Mouse (Mus musculus) lung, adult 18-20 months (tissue): ENCODE data around the gene H2-M10.6.
A peak's percentile ranks its signal among the peaks of the same experiment; 100 is the strongest.
"Not testable (repeated sequence)": the region's sequence is repeated elsewhere in the genome, so short reads cannot be mapped to it uniquely, and the experiment has no call there.

Source experiments
- DNase-seq, 2 experiments: peaks; one replicate each; pipeline ENCODE4 v3.0.0; 2022; ENCODE audit warnings: mixed read lengths in 2 of 2

Gene H2-M10.6

GRCm38 (mm10) chr17:36811871-36812270 is at the start of gene H2-M10.6:
Gene H2-M10.6 (plus strand): TSS chr17:36812171.
- DNase-seq = no peak

- DNase-seq = no peak
These were observed 48.2 kb upstream of the H2-M10.6 start for GRCm38 (mm10) chr17:36763816-36764215.

DNA sequence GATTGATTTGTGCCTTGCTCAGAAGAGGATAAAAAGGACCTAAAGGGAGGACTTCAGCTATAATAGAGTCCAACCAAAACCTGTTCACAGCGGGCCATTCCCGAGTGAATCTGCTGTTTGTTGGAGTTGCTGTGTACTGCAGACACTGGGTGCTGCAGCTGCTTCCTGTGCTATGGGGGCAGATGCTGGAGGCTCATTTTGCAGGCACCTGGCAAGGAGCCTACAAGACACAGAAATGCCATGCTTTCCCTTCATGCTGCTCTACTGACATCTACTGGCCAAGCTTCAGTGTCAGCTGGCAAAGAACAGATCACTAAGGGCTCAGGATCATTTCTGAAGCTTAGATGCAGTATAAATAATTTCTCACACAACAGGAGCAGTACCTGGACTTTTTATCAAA is 47.7 kb upstream of the H2-M10.6 start:
- peak in 1 of 2 experiments; percentile 8 for DNase-seq

DNA sequence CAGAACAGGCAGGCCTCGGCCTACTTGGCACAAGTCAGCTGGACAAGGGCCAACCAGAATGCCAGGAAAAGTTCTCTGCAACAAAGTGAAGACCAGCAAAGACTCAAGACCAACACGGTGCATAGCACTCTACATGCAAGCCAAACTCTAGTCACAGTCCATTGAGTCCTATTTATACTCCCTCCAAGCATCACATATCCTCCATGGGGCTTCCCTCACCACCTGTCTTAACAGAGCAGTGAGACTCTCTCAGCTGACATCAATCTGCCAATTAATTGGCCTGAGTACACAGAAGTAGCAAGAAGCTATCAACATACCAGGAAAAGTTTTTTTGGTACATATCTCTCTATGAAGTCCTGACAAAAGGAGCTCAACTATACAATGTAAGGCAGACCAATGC is 46.6 kb upstream of the H2-M10.6 start:
- DNase-seq = not testable (repeated sequence)

DNA sequence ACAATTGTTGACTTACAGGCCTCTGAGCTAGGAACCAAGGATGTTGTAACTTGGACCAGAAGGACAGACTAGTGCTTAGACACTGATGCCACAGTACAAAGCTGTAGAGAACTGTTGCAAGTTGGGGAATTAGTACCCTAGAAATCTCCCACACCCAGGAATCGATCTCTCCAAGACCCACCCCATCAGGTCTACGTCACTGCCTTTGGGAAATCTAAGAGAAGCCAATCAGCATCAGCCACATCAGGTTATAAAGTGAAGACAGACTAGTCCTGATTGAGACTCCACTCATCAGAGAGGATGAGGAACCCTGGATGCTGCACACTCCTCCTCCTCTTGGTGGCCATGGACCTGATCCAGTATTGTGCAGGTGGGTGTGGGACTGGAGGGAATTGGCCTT is 39.4 kb upstream of the H2-M10.6 start, which contains the start of gene H2-M10.5:
Gene H2-M10.5, plus strand, starts transcription at position 301 of the 400 bp plus-strand sequence.
- not testable (repeated sequence) for DNase-seq

DNA sequence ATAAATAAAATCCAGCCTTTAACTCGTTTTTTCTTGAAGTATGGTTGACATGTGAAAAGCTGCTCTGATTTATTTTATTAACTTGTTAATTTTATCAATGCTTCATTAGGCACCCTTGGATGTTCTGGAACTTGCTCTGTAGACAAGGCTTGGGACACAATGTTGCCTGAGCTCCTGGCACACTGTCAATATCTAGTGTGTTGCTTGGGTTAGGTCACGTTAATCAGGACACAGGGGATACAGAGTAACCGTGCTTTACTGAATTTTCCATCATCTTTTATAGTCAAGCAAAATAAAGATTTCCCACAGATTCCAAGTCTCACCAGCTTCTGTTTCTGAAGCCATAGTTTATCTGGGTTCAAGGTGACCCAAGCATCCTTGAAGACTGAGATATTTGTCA is 30.4 kb upstream of the H2-M10.6 start:
- no peak for DNase-seq

DNA sequence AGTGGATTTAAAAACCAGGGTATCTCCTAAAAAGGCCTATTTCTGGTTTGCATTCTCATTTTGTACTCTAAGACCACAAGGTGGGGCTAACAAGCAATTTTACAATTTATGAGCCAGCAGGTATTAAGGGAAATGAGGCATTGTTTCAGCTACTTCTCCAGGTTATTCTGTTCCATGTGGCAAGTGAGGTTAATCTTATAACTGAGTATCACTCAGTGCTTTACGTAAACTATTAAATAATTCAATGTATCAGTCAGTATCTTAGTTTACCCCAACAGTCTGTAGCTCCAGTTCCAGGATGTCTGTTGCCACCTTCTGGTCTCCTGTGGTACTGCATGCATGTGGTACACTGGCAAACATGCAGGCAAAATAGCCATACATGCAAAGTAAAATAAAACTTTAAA is 25.5 kb upstream of the H2-M10.6 start:
- peak; percentile 15 to 18 for DNase-seq

- no peak for DNase-seq
These were observed 23.6 kb upstream of the H2-M10.6 start for GRCm38 (mm10) chr17:36788351-36788750.

DNA sequence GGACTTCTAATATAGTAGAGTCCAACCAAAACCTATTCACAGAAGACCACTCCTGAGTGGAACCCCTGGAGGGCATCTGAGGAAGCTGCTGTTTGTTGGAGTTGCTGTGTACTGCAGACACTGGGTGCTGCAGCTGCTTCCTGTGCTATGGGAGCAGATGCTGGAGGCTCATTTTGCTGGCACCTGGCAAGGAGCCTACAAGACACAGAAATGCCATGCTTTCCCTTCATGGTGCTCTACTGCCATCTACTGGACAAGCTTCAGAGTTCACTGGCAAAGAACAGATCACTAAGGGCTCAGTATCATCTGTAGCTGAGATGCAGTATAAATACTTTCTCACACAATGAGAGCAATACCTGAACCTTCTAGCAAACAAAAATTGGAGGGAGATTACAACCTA is 23.2 kb upstream of the H2-M10.6 start:
- peak; percentile 27 to 57 for DNase-seq

DNA sequence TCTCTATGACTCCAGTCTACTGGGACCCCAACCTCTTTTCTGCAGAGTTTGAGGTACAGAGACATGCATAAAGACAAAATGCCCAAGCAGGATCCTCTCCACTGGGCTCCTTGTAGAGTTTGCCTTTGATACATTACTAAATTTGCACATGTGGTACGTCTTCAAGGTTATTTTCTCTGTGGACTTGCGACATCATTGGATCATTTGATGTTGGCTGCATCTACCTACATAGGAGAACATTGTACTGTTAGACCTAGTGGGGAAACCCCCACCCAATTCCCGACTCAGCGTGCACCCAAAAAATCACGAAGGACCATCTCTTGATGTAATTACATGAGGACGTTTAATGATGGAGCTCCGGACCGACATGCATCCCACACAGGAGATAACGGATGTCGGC is 12.5 kb upstream of the H2-M10.6 start:
- no peak for DNase-seq

DNA sequence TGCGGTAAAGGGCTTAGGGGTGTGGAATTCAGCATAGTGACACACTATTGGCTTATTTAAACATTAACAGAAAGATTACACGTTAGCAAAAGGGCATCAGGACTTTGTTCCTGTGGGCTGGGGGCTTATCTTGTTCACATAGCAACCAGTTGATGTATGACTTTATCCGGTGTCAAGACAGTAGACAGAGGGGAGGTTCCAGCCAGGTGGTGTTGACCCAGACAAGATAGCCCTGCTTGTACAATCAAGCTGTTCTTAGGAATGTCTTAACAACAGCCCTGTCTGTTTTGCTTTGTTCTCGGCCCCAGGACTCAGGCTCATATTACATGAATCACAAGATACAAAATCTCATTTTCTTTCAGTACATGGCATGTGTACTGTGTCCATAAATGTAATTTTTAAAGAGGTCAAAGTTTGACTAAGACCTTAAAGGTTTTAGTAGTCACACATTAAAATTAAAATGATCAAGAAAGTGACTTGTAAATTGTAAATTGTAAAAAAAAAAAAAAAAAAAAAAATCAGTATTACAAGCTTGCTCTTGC is 12.0 kb upstream of the H2-M10.6 start:
- DNase-seq = not testable (repeated sequence)

DNA sequence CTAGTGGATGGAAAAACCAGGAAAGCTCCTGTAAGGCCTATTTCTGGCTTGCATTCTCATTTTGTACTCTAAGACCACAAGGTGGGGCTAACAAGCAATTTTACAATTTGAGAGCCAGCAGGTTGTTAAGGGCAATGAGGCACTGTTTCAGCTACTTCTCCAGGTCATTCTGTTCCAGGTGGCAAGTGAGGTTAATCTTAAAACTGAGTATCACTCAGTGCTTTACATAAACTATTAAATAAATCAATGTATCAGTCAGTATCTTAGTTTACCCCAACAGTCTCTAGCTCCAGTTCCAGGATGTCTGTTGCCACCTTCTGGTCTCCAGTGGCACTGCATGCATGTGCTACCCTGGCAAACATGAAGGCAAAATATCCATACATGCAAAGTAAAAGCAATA is 12.0 kb downstream of the H2-M10.6 start:
- DNase-seq = peak; percentile 47 to 56

GRCm38 (mm10) chr17:36825525-36825924 is 13.6 kb downstream of the H2-M10.6 start:
- no peak for DNase-seq

DNA sequence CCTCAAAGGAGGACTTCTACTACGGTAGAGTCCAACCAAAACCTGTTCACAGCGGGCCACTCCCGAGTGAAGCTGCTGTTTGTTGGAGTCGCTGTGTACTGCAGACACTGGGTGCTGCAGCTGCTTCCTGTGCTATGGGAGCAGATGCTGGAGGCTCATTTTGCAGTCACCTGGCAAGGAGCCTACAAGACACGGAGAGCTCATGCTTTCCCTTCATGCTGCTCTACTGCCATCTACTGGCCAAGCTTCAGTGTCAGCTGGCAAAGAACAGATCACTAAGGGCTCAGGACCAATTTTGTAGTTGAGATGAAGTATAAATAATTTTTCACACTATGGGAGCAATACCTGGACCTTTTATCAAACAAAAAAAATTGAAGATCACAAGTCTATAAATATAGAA is 14.0 kb downstream of the H2-M10.6 start:
- peak; percentile 81 to 88 for DNase-seq

GRCm38 (mm10) chr17:36828488-36828887 is 16.5 kb downstream of the H2-M10.6 start:
- DNase-seq = no peak

DNA sequence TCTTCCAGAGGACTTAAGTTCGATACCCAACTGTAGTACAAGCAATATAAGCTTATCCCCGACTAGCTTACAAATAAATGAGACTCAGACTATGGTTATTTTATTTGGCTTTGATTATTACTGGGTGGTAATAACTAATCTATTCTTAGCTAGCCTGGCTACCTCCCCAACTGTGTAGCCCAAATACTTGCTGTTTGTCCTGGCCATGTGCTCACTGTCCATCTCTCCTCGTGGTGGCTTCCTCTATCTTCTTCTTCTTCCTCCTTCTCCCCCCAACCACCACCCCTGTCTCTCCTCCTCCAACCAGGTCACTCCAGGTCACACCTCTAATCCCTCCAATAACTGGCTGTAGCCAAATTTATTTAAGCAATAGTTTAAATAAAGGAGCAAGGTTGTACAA is 18.5 kb downstream of the H2-M10.6 start:
- DNase-seq = no peak

DNA sequence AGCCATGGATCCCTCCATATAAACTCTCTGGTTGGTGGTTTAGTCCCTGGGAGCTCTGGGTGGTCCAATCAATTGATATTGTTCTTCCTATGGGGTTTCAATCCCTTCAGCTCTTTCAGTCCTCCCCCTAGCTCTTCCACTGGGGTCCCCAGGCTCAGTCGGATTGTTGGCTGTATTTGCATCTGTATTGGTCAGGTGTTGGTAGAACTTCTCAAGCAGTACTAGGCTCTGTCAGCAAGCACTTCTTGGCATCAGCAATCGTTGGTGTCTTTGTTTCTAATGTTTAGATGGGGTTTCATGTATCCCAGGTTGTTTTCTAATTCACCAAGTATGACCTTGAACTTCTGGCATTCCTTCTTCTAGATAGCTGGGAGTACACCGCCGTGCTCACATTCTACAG is 20.7 kb downstream of the H2-M10.6 start:
- DNase-seq = no peak

GRCm38 (mm10) chr17:36835591-36836426 is 23.8 kb downstream of the H2-M10.6 start:
- peak; percentile 59 to 66 for DNase-seq

GRCm38 (mm10) chr17:36836427-36836812 is 24.4 kb downstream of the H2-M10.6 start:
- no peak for DNase-seq

- DNase-seq = peak; percentile 98 to 99
These were observed 25.1 kb downstream of the H2-M10.6 start, which contains the start of gene Trim26 for GRCm38 (mm10) chr17:36836874-36837647. Gene Trim26 (plus strand): TSS chr17:36837134.

- no peak for DNase-seq
These were observed 27.0 kb downstream of the H2-M10.6 start for GRCm38 (mm10) chr17:36839001-36839400.

- no peak for DNase-seq
These were observed 28.0 kb downstream of the H2-M10.6 start for GRCm38 (mm10) chr17:36839931-36840330.

- peak in 1 of 2 experiments; percentile 7 for DNase-seq
These were observed 29.0 kb downstream of the H2-M10.6 start for GRCm38 (mm10) chr17:36840961-36841445.
